Mouse (Mus musculus): ENCODE measurements around the gene Arhgap17. TPM values are rescaled to one million over a fixed set of nuclear protein-coding genes. Genes with fewer than 3 reads are reported as not detected.

Arhgap17 gene
- total and polyA plus RNA-seq, 3 experiments = 21.1 to 133 (median 80.8) TPM

GRCm38 (mm10) chr7:123296097-123296496 lies 73.6 kb downstream of the Arhgap17 start:
- Histone ChIP-seq H3K4me3 (ENCODE audit: low read depth, low read length) (no peak overlapping the region), H3K36me3 (replicated peaks) (peaks cover 93% of the 10 kb centered on the region), H3K9me3 (replicated peaks) (no peaks in the 10 kb centered on the region), H3K4me1 (ENCODE audit: insufficient read depth, low read depth, low read length) (no peaks in the 10 kb centered on the region), H3K27me3 (ENCODE audit: insufficient read depth, low read length) (no peaks in the 10 kb centered on the region)
- TF ChIP-seq TAL1 (conservative IDR thresholded peaks at IDR 0.05; ENCODE audit: low read depth, low read length) (no peak), CTCF (IDR thresholded peaks at IDR 0.05; ENCODE audit: low read depth, low read length) (no peak), GATA2 (IDR thresholded peaks at IDR 0.05; ENCODE audit: borderline replicate concordance, low read depth, low read length) (no peak), GATA1 (IDR thresholded peaks at IDR 0.05; ENCODE audit: borderline replicate concordance, low read length) (no peak), POLR2AphosphoS5 (IDR thresholded peaks at IDR 0.05; ENCODE audit: insufficient replicate concordance, low read depth, low read length) (no peak)
- ATAC-seq (ENCODE audit: extremely low read depth, insufficient number of reproducible peaks, low FRiP score, poor library complexity, severe bottlenecking) = no peak
- no peak for DNase-seq (ENCODE audit: low spot score)

GRCm38 (mm10) chr7:123295423-123295822 lies 74.3 kb downstream of the Arhgap17 start:
- no peak for TF ChIP-seq TAL1 (conservative IDR thresholded peaks at IDR 0.05; ENCODE audit: low read depth, low read length)
- TF ChIP-seq GATA2 (IDR thresholded peaks at IDR 0.05; ENCODE audit: borderline replicate concordance, low read depth, low read length) = no peak
- TF ChIP-seq CTCF (IDR thresholded peaks at IDR 0.05; ENCODE audit: low read depth, low read length) = no peak
- TF ChIP-seq POLR2AphosphoS5 (IDR thresholded peaks at IDR 0.05; ENCODE audit: insufficient replicate concordance, low read depth, low read length) = no peak
- no peak for TF ChIP-seq GATA1 (IDR thresholded peaks at IDR 0.05; ENCODE audit: borderline replicate concordance, low read length)
- no peaks in the 10 kb centered on the region for H3K4me1 ChIP-seq (ENCODE audit: insufficient read depth, low read depth, low read length)
- H3K36me3 ChIP-seq (replicated peaks) = peaks cover 95% of the 10 kb centered on the region
- ATAC-seq (ENCODE audit: extremely low read depth, insufficient number of reproducible peaks, low FRiP score, poor library complexity, severe bottlenecking) (no peak), DNase-seq (ENCODE audit: low spot score) (no peak)
- no peaks in the 10 kb centered on the region for H3K9me3 ChIP-seq (replicated peaks)
- H3K4me3 ChIP-seq (ENCODE audit: low read depth, low read length) = no peak overlapping the region
- H3K27me3 ChIP-seq (ENCODE audit: insufficient read depth, low read length) = no peaks in the 10 kb centered on the region

GRCm38 (mm10) chr7:123293898-123294297 lies 75.8 kb downstream of the Arhgap17 start:
- TF ChIP-seq POLR2AphosphoS5 (IDR thresholded peaks at IDR 0.05; ENCODE audit: insufficient replicate concordance, low read depth, low read length) (no peak), GATA2 (IDR thresholded peaks at IDR 0.05; ENCODE audit: borderline replicate concordance, low read depth, low read length) (no peak), TAL1 (conservative IDR thresholded peaks at IDR 0.05; ENCODE audit: low read depth, low read length) (no peak), GATA1 (IDR thresholded peaks at IDR 0.05; ENCODE audit: borderline replicate concordance, low read length) (no peak), CTCF (IDR thresholded peaks at IDR 0.05; ENCODE audit: low read depth, low read length) (no peak)
- Histone ChIP-seq H3K36me3 (replicated peaks) (peaks cover 95% of the 10 kb centered on the region), H3K27me3 (ENCODE audit: insufficient read depth, low read length) (no peaks in the 10 kb centered on the region), H3K9me3 (replicated peaks) (no peaks in the 10 kb centered on the region), H3K4me1 (ENCODE audit: insufficient read depth, low read depth, low read length) (no peaks in the 10 kb centered on the region), H3K4me3 (ENCODE audit: low read depth, low read length) (no peak overlapping the region)
- ATAC-seq (ENCODE audit: extremely low read depth, insufficient number of reproducible peaks, low FRiP score, poor library complexity, severe bottlenecking) = no peak
- DNase-seq (ENCODE audit: low spot score) = no peak

- Histone ChIP-seq H3K36me3 (replicated peaks) (peaks cover 98% of the 10 kb centered on the region), H3K27me3 (ENCODE audit: insufficient read depth, low read length) (no peaks in the 10 kb centered on the region), H3K4me3 (ENCODE audit: low read depth, low read length) (no peak overlapping the region), H3K9me3 (replicated peaks) (no peaks in the 10 kb centered on the region), H3K4me1 (ENCODE audit: insufficient read depth, low read depth, low read length) (no peaks in the 10 kb centered on the region)
- DNase-seq (ENCODE audit: low spot score) = no peak
- no peak for ATAC-seq (ENCODE audit: extremely low read depth, insufficient number of reproducible peaks, low FRiP score, poor library complexity, severe bottlenecking)
- TF ChIP-seq GATA2 (IDR thresholded peaks at IDR 0.05; ENCODE audit: borderline replicate concordance, low read depth, low read length) (no peak), CTCF (IDR thresholded peaks at IDR 0.05; ENCODE audit: low read depth, low read length) (no peak), GATA1 (IDR thresholded peaks at IDR 0.05; ENCODE audit: borderline replicate concordance, low read length) (no peak), POLR2AphosphoS5 (IDR thresholded peaks at IDR 0.05; ENCODE audit: insufficient replicate concordance, low read depth, low read length) (no peak), TAL1 (conservative IDR thresholded peaks at IDR 0.05; ENCODE audit: low read depth, low read length) (no peak)
Measured at GRCm38 (mm10) chr7:123291942-123292341, 77.8 kb downstream of the Arhgap17 start.

- ATAC-seq (ENCODE audit: extremely low read depth, insufficient number of reproducible peaks, low FRiP score, poor library complexity, severe bottlenecking) (no peak), DNase-seq (ENCODE audit: low spot score) (no peak)
- no peaks in the 10 kb centered on the region for H3K9me3 ChIP-seq (replicated peaks)
- no peak overlapping the region for H3K4me3 ChIP-seq (ENCODE audit: low read depth, low read length)
- no peaks in the 10 kb centered on the region for H3K4me1 ChIP-seq (ENCODE audit: insufficient read depth, low read depth, low read length)
- peaks cover 98% of the 10 kb centered on the region for H3K36me3 ChIP-seq (replicated peaks)
- TF ChIP-seq POLR2AphosphoS5 (IDR thresholded peaks at IDR 0.05; ENCODE audit: insufficient replicate concordance, low read depth, low read length) = no peak
- TF ChIP-seq GATA1 (IDR thresholded peaks at IDR 0.05; ENCODE audit: borderline replicate concordance, low read length) = no peak
- TF ChIP-seq GATA2 (IDR thresholded peaks at IDR 0.05; ENCODE audit: borderline replicate concordance, low read depth, low read length) = no peak
- no peak for TF ChIP-seq TAL1 (conservative IDR thresholded peaks at IDR 0.05; ENCODE audit: low read depth, low read length)
- no peak for TF ChIP-seq CTCF (IDR thresholded peaks at IDR 0.05; ENCODE audit: low read depth, low read length)
- no peaks in the 10 kb centered on the region for H3K27me3 ChIP-seq (ENCODE audit: insufficient read depth, low read length)
Measured at GRCm38 (mm10) chr7:123289176-123289575, 80.5 kb downstream of the Arhgap17 start.

- TF ChIP-seq CTCF (IDR thresholded peaks at IDR 0.05; ENCODE audit: low read depth, low read length) (no peak), GATA2 (IDR thresholded peaks at IDR 0.05; ENCODE audit: borderline replicate concordance, low read depth, low read length) (no peak), POLR2AphosphoS5 (IDR thresholded peaks at IDR 0.05; ENCODE audit: insufficient replicate concordance, low read depth, low read length) (no peak), TAL1 (conservative IDR thresholded peaks at IDR 0.05; ENCODE audit: low read depth, low read length) (no peak), GATA1 (IDR thresholded peaks at IDR 0.05; ENCODE audit: borderline replicate concordance, low read length) (no peak)
- peaks cover 97% of the 10 kb centered on the region for H3K36me3 ChIP-seq (replicated peaks)
- no peaks in the 10 kb centered on the region for H3K9me3 ChIP-seq (replicated peaks)
- H3K4me1 ChIP-seq (ENCODE audit: insufficient read depth, low read depth, low read length) = no peaks in the 10 kb centered on the region
- H3K27me3 ChIP-seq (ENCODE audit: insufficient read depth, low read length) = no peaks in the 10 kb centered on the region
- ATAC-seq (ENCODE audit: extremely low read depth, insufficient number of reproducible peaks, low FRiP score, poor library complexity, severe bottlenecking) (no peak), DNase-seq (ENCODE audit: low spot score) (no peak)
- no peak overlapping the region for H3K4me3 ChIP-seq (ENCODE audit: low read depth, low read length)
Measured at GRCm38 (mm10) chr7:123287903-123288302, 81.8 kb downstream of the Arhgap17 start.
